Mouse (Mus musculus): ENCODE measurements around the gene Zfp423.
A peak's percentile ranks its signal among the peaks of the same experiment; 100 is the strongest.

Zfp423 gene

DNA sequence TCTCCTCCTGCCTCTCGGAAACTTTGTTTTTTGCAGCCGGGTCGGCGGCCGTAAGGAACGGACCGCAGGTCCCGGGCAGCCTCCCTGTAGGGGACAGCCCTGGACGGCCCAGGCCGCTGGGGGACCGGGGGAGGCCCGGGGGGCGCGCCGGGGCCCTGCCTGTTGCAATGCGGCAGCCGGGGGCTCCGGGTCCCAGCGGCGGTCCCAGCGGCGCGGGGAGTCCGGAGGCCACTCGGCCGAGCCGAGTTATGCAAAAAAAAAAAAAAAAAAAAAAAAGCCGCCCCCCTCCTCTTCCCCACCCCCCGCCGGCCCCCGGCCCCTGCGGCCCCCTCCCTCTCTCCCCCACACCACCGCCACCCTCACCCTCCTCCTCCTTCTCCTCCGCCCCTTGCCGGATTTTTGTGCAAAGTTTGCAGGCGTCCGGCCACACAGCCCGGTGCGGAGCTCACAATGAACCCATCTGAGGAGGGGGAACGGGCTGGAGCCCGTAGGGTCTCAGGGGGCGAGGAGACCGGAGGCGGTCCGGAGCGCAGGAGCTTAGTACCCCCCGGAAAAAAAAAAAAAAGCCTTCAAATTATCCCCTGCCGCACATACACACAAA is at the start of gene Zfp423:
TSS of gene Zfp423 (minus strand) at position 276 of the 601 bp plus-strand sequence.
- DNase-seq (ENCODE audit: low read depth, low spot score) = no peak

DNA sequence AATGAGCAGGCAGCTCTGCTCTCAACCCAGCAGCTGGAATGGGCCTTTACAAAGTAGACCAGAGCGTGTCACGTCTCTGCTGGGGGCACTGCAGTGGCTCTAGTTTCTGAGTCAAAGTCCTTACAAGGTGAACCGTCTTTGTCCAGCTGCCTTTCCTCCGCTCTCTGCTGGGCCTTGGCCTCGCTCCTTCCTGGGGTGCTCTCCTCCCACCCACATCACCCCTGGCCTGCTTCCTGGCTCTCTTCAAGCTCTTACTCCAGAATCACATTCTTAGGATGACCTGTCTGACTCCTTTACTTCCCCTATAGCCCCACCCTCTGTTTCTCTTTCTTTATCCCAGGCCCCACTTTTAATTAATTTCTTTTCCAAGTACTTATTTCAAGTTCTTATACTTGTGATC is 47.4 kb upstream of the Zfp423 start:
- DNase-seq (ENCODE audit: low read depth, low spot score) = no peak

DNA sequence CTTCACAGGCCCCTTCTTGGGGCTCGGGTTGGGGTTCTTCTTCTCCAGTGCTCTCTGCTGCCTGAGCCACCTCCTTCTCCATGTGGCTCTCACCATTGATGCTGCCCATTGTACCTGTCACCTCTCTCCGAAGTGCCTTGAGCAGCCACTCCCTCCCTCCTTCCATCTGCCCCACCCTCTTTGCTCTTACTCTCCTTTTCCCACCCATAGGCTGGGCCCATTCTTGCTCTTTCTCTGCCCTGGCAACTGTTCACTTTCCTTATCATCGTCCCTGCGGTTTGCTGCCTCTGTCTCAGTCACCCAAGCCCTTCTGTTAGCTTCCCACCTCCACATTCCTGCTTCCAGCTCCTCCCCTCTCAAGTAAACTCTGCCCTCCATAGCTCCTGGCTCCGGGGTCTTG is 25.4 kb upstream of the Zfp423 start:
- no peak for DNase-seq (ENCODE audit: low read depth, low spot score)

DNA sequence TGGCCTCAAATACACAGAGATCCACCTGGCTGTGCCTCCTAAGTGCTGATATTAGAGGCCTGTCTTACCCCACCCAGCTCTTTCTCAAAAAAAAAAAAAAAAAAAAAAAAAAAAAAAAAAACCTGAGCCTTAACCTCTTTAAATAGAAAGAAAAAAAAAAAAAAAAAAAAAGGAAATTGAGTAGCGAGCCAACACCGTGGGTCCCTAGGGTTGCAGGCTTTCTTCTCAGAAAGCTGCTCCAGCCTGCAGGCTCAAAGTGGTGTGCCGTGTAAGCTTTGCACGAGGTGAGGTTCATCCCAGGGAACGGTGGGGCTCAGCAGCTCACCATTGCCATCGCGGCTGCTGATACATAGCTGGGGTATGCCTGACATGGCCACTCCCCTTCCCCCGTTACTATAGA is 24.6 kb upstream of the Zfp423 start:
- no peak for DNase-seq (ENCODE audit: low read depth, low spot score)

DNA sequence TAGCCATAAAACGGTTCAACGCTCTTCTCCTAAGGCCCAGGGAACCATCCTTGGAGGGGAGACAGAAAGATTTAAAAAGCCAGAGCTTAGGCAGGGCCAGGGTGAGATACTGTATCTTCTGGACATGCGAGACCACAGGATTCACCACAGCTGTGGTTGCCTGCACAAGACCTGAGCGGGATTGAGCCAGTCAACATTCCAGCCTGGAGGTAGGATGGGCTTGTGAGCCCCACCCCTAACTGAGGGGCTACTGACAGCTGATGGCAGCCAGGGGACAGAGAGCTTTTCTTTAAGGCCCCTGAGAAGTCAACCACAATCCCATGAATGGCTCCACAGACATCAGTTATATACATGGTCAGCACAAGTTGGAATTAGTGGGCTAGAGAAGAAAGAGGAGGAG is 23.5 kb upstream of the Zfp423 start:
- DNase-seq (ENCODE audit: low read depth, low spot score) = no peak

DNA sequence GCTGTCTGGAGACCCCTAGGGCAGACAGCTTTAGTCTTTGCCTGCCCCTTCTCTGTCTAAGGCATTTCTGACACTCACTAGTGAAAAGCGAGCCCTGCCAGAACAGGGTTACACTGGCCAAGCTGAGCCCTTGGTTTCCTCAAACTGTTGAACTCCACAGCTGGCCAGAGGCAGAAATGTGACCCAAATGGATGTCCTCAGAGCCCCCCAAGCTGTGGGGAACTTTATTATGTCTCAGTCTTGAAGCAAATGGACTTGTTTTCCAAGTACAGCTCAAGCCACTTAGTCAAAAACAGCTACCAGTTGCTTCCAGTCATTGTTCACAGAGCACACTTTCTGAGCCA is 16.0 kb upstream of the Zfp423 start:
- DNase-seq (ENCODE audit: low read depth, low spot score) = no peak

DNA sequence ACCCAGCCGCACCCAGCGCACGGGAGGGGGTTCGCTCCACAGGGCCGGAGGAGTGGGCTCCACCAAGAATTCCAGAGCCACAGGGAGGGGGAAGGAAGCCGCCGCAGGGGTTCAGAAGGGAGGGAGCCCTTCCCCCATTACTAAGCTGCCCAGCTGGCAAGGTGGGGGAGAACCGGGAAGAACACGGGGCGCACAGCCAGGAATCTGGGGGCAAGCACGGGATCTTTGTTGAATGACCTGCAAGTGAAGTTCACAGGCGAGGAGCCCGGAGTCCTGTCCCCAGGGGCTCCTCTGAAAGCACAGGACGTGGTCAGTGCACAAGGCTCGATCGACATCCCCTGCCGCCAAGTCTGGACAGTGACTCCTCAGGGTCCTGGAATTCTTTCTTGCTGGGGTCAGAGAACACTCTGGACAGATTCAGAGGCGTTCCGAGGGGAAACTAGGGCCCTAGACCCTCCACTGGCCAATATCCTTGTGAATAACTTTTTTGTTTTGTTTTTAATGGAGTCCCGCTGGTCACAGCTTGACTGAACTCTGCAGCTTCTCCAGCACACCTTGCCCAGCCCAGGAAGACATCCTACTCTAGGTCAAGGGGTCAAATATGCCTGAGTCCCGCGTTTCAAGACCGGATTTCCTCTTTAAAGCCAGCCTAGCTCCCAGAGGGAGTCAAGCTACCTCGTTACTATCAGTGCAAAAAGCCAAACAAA is 15.5 kb upstream of the Zfp423 start:
- no peak for DNase-seq (ENCODE audit: low read depth, low spot score)

DNA sequence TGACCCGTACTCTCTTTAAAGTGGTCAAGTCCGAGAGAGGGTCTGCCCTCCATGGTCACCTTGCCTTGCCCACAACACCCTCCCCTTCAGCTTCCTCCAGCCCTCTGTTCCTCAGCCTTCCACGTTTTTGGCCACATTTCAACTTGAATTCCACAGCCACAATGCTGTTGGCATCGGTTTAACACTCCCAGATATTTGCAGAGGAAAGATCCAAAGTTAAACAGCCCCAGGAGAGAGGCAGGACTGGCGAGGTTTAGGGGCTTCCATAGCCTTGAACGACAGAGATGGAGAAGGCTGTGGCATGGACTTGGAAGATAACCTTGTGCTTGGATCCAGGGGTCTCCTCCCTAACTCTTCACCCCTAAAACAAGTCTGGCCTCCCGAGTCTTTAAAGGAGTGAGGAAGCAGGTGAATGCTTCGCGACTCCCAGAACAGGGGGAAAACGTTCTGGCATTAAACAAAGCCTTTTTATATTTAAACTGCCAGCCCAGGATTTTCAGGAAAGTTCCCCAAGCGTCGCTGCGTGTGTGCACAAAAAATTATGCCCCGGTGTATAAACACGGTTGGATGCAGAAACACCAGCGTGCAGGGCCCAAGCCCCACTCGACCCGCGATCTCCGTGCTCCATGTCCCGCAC is 14.8 kb upstream of the Zfp423 start:
- no peak for DNase-seq (ENCODE audit: low read depth, low spot score)

DNA sequence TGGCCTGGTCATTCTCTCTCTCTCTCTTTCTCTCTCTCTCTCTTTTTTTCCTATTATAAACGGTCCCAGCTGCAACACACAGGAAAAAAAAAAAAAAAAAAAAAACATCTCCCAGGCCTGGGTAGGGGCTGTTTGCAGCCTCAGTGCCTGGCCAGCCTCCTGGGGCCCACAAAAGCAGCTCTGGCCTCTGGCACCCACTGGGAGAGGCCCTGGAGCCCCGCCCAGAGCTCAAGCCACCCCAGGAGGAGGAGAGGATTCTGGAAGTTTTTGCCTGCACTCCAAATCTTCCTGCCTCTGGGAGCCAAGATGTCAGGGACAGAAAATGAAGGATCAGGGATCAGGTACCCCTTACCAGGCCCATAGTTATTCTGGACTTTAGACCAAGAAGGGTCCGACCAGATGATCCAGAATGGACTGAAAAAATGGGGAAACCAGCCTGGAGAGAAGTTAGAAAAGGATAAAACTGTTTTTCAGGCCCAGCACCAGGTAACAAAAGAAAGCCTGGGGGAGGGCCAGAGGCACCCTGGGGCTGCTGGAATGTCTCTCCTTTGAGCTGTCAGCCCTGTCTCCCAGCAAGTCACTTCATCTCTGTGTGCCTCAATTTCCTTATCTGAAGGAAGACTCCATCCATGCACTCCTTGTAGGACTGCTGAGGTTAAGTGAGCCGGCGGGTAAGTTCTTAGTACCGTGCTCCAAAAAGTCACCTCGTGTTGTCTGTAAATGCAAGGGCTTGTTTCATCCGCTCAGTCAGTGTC is 8.6 kb upstream of the Zfp423 start:
- no peak for DNase-seq (ENCODE audit: low read depth, low spot score)

DNA sequence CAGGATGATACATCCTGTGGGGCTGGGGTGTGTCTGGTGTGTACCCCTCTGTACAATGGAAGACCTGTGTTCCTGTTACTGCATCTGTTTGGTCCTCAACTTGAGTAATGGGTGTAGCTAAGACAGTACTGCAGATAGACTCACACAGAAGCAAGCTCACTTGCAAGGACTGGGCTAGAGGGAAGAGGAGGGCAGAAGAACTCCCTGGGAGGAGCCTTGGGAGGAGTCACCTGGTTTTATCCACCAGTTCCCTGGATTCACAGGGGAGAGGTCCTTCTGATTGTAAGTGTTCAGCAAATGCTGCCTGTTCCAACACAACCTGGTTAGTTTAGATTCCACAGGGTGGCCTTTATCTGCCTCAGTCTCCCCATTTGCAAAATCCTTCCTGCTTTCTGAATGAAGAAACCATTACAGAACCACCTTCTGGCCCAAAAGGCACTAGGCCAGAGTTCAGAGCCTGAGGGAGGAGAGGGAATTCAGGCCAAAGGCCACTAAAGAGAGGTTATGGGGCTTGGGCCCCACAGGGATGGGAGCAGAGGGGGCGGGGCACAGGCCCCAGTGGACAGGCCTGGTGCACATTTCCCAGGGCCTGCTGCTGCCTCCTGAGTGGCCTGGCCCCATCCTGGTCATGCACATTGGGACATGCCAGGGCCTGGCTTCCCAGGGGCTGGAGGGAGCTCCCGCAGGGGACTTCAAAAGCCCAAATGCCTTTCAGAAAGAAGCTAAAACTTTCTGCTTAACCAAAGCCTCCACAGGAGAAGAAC is 7.8 kb upstream of the Zfp423 start:
- DNase-seq (ENCODE audit: low read depth, low spot score) = no peak

DNA sequence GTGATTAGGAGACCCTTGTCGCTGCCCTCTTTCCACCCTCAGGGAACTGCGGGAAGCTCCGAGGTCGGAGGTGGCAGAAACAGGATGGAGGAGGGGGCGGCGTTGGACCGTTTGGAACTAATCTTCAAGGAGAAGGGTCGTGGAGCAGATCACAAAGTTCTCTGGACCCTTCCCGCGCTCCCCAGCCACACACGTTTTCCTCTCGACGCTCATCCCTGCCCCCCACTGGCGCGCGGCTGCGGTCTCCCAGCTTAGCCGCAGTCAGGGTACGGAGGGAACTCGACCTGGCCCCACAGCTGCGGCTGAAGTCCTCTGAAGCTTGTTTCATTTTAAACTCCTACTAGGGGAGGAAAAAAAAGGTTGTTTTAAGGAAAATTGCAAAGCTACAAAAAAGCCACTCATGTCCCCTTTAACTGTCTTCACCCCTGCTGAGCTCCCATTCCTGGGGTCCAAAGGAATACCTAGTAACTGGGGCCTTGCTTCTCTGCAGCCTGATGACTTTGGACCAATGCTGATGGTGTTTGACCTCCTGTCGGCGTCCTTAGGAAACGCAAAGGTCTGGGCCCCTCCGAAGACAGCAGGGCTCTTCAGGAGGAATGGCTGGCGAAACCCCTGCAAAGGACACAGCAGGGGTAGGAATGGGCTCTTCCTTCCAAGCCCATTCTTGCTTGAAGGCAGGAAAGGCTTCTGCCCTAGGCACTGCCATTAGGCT is 3.3 kb upstream of the Zfp423 start:
- no peak for DNase-seq (ENCODE audit: low read depth, low spot score)

DNA sequence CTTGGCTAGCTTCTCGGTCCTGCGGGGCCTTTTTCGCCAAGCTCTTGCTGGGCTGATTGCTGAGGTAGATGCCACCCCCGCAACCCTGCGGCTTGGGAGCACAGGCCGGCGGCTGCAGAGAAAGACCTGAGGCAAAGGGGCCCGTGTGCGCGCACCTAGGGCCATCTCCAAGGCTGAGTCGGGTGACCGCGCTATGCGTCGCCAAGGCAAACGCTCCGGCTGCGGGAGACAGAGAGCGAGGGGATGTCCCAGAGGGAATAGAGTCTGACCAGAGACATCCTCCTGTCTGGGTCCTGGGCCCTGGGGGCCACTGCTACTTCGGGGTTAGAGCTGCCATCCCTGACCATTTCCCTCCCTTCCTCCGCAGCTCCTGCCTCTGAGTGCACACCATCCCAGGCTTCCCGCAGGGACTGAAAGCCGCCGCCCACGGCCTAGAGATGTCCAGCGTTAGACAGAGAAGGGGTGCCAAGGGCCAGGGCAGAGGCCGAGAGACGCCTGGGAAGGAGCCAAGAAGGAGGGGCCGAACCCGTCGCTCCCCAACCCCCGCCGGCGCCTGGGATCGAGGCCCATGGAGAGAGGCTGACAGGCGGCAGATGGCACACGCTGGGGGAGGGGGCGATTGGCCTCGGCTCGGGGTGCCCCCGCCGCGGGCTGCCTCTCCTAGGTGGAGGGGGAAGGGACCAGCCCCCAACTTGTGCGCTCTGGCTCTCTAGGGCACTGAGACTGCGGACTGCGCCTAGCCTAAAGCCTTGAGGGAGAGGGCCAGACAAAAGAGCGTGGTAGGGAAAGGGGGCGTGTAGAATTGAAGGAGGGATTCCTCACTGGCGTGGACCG is 2.5 kb upstream of the Zfp423 start:
- peak; percentile 81 for DNase-seq (ENCODE audit: low read depth, low spot score)

DNA sequence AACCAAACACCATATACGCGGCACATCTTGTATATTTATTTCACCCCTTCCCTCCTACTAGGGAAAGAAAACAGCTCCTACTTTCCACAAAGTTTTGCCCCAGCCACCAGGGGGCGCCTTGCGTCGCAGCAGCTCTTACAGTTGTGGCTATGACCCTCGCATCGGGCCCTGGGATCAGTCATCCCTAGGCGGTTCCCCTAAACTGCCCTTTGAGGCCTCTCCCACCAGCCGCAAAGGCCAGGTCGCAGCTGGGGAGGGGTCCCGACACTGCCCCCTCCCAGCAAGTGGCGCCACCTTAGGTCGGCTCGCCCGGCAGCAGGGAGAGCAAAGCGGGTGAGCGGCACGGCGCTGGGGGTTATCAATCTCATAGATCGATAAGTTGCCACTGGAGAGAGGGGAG is 1.7 kb upstream of the Zfp423 start:
- DNase-seq (ENCODE audit: low read depth, low spot score) = no peak

DNA sequence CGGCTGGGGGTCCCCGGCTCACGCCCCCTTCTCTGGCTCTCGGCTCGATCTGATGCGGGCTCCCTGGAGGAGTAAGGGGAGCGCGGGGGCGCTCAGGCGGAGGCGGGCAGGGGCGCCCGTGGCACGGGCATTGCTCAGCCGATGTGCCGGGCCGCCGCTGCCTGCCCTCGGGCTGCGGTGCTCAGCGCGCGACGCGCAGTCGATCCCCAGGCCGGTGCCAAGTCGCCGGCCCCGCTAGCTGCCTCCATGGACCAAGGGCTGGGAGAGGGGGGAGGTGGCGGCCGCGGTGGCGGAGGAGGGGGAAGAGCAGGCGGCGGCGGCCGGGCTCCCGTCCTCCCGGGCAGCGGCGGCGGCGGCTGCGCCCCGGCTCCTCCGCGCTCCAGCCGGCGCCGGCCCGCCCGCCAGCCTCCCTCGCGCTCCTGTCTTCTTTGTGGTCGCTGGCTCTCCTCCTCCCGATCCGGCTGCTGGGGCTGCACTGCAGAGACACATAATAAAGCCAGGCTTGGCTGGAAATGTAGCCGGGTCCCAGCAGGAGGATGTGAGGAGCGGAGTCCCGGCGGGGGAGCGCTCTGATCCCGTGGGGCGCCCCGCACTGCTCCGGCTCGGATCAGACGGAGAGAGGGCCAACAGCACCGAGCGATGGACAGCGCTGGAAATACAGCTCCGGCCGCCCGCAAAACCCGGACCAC is 810 bp upstream of the Zfp423 start:
- DNase-seq (ENCODE audit: low read depth, low spot score) = peak; percentile 89

DNA sequence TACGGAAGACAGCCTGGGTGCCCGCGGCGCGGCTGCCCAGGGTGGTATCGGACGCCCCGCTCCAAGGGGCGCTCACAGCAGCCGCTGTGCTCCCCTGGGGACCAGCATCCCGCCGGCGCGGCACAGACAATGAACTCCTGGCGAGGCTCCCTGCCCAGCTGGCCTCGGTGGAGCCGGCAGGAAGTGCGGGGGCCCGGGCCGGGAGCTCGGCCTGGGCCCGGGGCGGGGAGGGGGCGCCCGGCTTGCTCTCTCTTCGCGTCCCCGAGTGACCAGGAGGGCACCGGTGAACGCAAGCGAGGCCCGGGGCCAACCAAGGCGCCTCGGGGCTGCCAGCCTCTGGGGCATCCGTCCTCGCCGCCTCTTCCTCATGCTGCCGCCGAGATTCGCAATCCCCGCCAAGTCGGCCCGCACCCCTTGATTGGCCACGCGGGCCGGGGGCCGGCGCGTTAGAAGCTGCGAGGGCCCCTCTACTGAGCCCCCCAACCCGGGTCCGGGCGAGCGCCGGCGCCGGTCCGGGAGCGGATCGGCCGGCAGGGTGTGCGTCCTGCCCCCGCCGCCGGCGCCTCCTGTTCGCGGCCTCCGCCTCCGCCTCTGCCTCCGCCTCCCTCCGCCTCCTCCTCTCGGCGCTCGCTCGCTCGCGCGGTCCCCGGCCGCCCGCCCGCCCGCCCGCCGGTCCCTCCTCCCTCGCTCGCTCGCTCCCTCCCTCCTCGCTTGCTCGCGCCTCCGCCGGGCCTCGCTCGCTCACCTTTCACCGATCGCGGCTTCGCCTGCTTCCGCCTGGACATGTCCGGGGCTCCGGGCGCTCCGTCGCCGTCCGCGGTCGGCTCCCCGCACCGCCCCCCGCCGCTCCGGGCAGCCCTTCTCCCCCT is 710 bp downstream of the Zfp423 start:
- DNase-seq (ENCODE audit: low read depth, low spot score) = peak; percentile 81

DNA sequence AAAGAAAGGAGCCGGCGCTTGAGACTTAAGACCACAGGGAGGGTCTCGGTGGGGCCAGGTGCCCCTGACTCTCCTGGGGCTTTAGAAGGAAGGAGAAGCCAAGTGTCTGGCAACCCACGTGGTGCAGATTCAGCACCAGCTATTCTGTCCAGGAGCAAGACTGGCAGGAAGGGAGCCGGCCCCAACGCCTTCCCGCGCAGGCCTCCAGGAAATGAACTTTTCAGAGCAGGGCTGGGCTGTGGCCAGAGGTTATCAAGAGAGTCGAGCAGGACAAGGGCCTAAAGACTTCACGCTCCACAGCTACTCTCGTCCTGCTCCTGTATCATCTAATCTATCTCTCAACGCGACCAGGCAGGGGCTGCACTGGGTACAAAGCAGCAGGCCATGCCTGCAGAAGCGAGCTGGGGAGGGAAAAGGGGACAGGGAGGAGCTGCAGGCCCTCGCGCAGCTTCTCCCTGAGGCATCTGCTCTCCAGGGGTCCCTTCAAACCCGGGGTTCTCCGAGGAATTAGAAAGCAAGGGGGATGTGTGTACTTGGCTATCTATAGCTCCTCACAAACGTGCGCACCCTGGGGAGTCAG is 1.4 kb downstream of the Zfp423 start:
- no peak for DNase-seq (ENCODE audit: low read depth, low spot score)

DNA sequence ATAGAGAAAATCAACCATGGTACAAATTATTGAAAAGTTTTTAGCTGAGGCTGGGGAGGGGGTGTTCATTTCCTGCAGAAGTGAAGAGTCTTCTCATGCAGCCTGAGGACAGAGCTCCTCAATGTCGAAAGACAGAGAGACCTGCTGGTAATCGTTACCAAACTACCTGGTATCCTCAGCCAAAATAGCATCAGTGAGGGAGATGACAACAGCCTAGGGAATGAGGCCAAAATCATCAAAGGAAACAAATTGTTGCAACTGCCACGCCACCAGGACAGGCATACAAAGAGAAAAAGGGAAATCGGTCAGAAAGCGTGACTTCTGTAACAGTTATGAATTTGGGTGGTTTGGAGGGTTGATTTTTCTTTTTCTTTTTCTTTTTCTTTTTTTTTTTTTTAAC is 3.4 kb downstream of the Zfp423 start:
- peak; percentile 75 for DNase-seq (ENCODE audit: low read depth, low spot score)

DNA sequence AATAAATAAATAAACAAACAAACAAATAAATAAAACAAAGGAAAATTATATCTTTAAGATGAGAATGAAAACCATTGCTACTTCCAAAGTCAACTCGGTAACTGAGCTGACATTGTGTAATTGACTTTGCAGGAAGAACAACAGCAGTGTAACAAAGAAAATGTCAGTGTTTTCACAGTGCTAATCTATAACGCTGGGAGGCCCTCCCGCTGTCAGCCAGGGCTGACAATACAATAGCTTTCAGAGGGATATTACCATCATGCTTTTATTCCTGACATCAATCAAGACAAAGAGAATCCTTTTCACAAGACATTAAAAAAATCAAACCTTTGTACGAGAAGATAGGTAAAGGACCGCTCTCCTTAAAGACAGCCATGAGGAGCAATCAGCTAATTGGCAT is 5.9 kb downstream of the Zfp423 start:
- no peak for DNase-seq (ENCODE audit: low read depth, low spot score)
